Mouse (Mus musculus): ENCODE data around the gene Phip. TPM values are rescaled to one million over a fixed set of nuclear protein-coding genes. Genes with fewer than 3 reads are reported as not detected.

Gene Phip
- polyA plus RNA-seq, 1 experiment = 2.2 TPM

DNA sequence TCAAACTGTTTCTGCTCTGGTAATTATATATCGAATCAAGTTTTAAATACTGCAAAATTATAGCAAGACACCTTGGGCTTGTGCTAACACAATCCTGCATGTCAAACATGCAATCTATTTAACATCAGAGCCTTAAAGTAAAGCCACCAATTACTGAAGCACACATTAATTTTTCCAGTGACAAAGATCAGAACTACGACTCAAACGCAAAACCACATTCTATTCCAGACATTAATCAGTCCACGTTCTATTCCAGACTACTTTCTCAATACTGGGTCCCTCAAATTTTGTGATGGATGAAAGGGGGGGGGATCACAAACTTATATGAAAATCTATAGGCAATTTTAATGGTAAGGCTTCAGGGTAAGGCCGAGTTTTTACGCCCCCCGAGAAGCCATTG lies 68.1 kb downstream of the Phip start:
- H3K4me3 ChIP-seq = no peak overlapping the region
- no peak for TF ChIP-seq MYOD1 (IDR thresholded peaks at IDR 0.05; ENCODE audit: control insufficient read depth in 1 of 3, insufficient read length in 2 of 3, low read depth in 2 of 3)
- no peak for TF ChIP-seq SRF (IDR thresholded peaks at IDR 0.05; ENCODE audit: control insufficient read depth, insufficient read length, low read depth)
- TF ChIP-seq TCF3 (IDR thresholded peaks at IDR 0.05; ENCODE audit: insufficient read length, low read depth) = no peak
- no peak for TF ChIP-seq REST (IDR thresholded peaks at IDR 0.05; ENCODE audit: insufficient read depth, insufficient read length)
- no peak for TF ChIP-seq E2F4 (IDR thresholded peaks at IDR 0.05; ENCODE audit: insufficient read depth)
- TF ChIP-seq POLR2A (IDR thresholded peaks at IDR 0.05; ENCODE audit: insufficient read length, low read depth) = no peak
- TF ChIP-seq TCF12 (IDR thresholded peaks at IDR 0.05; ENCODE audit: insufficient read depth, poor library complexity, severe bottlenecking) = no peak
- TF ChIP-seq MYOG (IDR thresholded peaks at IDR 0.05; ENCODE audit: control insufficient read depth in 1 of 3, insufficient read depth in 1 of 3, insufficient read length in 2 of 3, low read depth in 2 of 3) = no peak
- H3K36me3 ChIP-seq (ENCODE audit: control insufficient read depth, insufficient read depth) = peaks cover 39% of the 10 kb centered on the region
- no peaks in the 10 kb centered on the region for H3K27me3 ChIP-seq (ENCODE audit: control insufficient read depth, insufficient read depth, insufficient read length)
- H3K4me2 ChIP-seq (ENCODE audit: low read depth) = no peak overlapping the region
- no peaks in the 10 kb centered on the region for H3K79me2 ChIP-seq (ENCODE audit: control insufficient read depth, insufficient read depth)
- H3ac ChIP-seq (ENCODE audit: control insufficient read depth, insufficient read length) = no peak overlapping the region

- Histone ChIP-seq H3K79me2 (ENCODE audit: control insufficient read depth, insufficient read depth) (no peaks in the 10 kb centered on the region), H3K27me3 (ENCODE audit: control insufficient read depth, insufficient read depth, insufficient read length) (no peaks in the 10 kb centered on the region), H3K4me2 (ENCODE audit: low read depth) (no peak overlapping the region), H3K36me3 (ENCODE audit: control insufficient read depth, insufficient read depth) (peaks cover 69% of the 10 kb centered on the region), H3ac (ENCODE audit: control insufficient read depth, insufficient read length) (no peak overlapping the region), H3K4me3 (no peak overlapping the region)
- TF ChIP-seq MYOG (IDR thresholded peaks at IDR 0.05; ENCODE audit: control insufficient read depth in 1 of 3, insufficient read depth in 1 of 3, insufficient read length in 2 of 3, low read depth in 2 of 3) = no peak
- no peak for TF ChIP-seq MAX (IDR thresholded peaks at IDR 0.05; ENCODE audit: low read depth)
- no peak for TF ChIP-seq REST (IDR thresholded peaks at IDR 0.05; ENCODE audit: insufficient read depth, insufficient read length)
- no peak for TF ChIP-seq USF1 (IDR thresholded peaks at IDR 0.05; ENCODE audit: low read depth)
- no peak for TF ChIP-seq SRF (IDR thresholded peaks at IDR 0.05; ENCODE audit: control insufficient read depth, insufficient read length, low read depth)
- no peak for TF ChIP-seq MYOD1 (IDR thresholded peaks at IDR 0.05; ENCODE audit: control insufficient read depth in 1 of 3, insufficient read length in 2 of 3, low read depth in 2 of 3)
- no peak for TF ChIP-seq TCF12 (IDR thresholded peaks at IDR 0.05; ENCODE audit: insufficient read depth, poor library complexity, severe bottlenecking)
- no peak for TF ChIP-seq TCF3 (IDR thresholded peaks at IDR 0.05; ENCODE audit: insufficient read length, low read depth)
- no peak for TF ChIP-seq CEBPB (IDR thresholded peaks at IDR 0.05; ENCODE audit: insufficient read depth, poor library complexity, severe bottlenecking)
- no peak for TF ChIP-seq POLR2A (IDR thresholded peaks at IDR 0.05; ENCODE audit: insufficient read length, low read depth)
- no peak for TF ChIP-seq POLR2AphosphoS2 (IDR thresholded peaks at IDR 0.05; ENCODE audit: insufficient read length, low read depth)
Observed at GRCm38 (mm10) chr9:82888645-82889044, 86.7 kb downstream of the Phip start.

DNA sequence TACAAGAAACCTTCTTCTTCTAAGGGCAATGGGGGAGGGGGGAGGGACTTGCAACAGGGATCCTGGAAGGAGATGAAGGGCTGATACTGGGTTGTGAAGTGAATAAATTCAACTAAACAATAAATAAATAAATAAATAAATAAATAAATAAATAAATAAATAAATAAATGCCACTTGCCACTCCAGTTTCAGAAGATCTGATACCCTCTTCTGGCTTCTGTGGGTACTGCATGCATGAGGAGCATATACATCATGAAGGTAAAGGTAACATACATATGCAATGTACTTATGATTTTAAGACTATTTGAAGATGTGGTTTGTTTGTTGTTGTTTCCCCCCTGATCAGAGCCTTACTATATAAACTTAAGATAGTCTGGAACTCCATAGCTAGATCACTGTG lies 91.1 kb downstream of the Phip start:
- Histone ChIP-seq H3K36me3 (ENCODE audit: control insufficient read depth, insufficient read depth) (peaks cover 61% of the 10 kb centered on the region), H3K4me2 (ENCODE audit: low read depth) (no peak overlapping the region), H3ac (ENCODE audit: control insufficient read depth, insufficient read length) (no peak overlapping the region), H3K79me2 (ENCODE audit: control insufficient read depth, insufficient read depth) (no peaks in the 10 kb centered on the region), H3K4me3 (no peak overlapping the region), H3K27me3 (ENCODE audit: control insufficient read depth, insufficient read depth, insufficient read length) (no peaks in the 10 kb centered on the region)
- TF ChIP-seq USF1 (IDR thresholded peaks at IDR 0.05; ENCODE audit: low read depth) = no peak
- no peak for TF ChIP-seq CEBPB (IDR thresholded peaks at IDR 0.05; ENCODE audit: insufficient read depth, poor library complexity, severe bottlenecking)
- TF ChIP-seq MYOD1 (IDR thresholded peaks at IDR 0.05; ENCODE audit: control insufficient read depth in 1 of 3, insufficient read length in 2 of 3, low read depth in 2 of 3) = no peak
- no peak for TF ChIP-seq MYOG (IDR thresholded peaks at IDR 0.05; ENCODE audit: control insufficient read depth in 1 of 3, insufficient read depth in 1 of 3, insufficient read length in 2 of 3, low read depth in 2 of 3)
- TF ChIP-seq POLR2A (IDR thresholded peaks at IDR 0.05; ENCODE audit: insufficient read length, low read depth) = no peak
- TF ChIP-seq SRF (IDR thresholded peaks at IDR 0.05; ENCODE audit: control insufficient read depth, insufficient read length, low read depth) = no peak
- no peak for TF ChIP-seq TCF12 (IDR thresholded peaks at IDR 0.05; ENCODE audit: insufficient read depth, poor library complexity, severe bottlenecking)
- TF ChIP-seq E2F4 (IDR thresholded peaks at IDR 0.05; ENCODE audit: insufficient read depth) = no peak
- TF ChIP-seq TCF3 (IDR thresholded peaks at IDR 0.05; ENCODE audit: insufficient read length, low read depth) = no peak
- no peak for TF ChIP-seq REST (IDR thresholded peaks at IDR 0.05; ENCODE audit: insufficient read depth, insufficient read length)
- TF ChIP-seq POLR2AphosphoS2 (IDR thresholded peaks at IDR 0.05; ENCODE audit: insufficient read length, low read depth) = no peak
- TF ChIP-seq MAX (IDR thresholded peaks at IDR 0.05; ENCODE audit: low read depth) = no peak

- Histone ChIP-seq H3ac (ENCODE audit: control insufficient read depth, insufficient read length) (no peak overlapping the region), H3K79me2 (ENCODE audit: control insufficient read depth, insufficient read depth) (no peaks in the 10 kb centered on the region), H3K4me2 (ENCODE audit: low read depth) (no peak overlapping the region), H3K36me3 (ENCODE audit: control insufficient read depth, insufficient read depth) (peaks cover 64% of the 10 kb centered on the region), H3K4me3 (no peak overlapping the region), H3K27me3 (ENCODE audit: control insufficient read depth, insufficient read depth, insufficient read length) (no peaks in the 10 kb centered on the region)
- TF ChIP-seq TCF3 (IDR thresholded peaks at IDR 0.05; ENCODE audit: insufficient read length, low read depth) (no peak), MYOG (IDR thresholded peaks at IDR 0.05; ENCODE audit: control insufficient read depth in 1 of 3, insufficient read depth in 1 of 3, insufficient read length in 2 of 3, low read depth in 2 of 3) (no peak), POLR2AphosphoS2 (IDR thresholded peaks at IDR 0.05; ENCODE audit: insufficient read length, low read depth) (no peak), USF1 (IDR thresholded peaks at IDR 0.05; ENCODE audit: low read depth) (no peak), POLR2A (IDR thresholded peaks at IDR 0.05; ENCODE audit: insufficient read length, low read depth) (no peak), TCF12 (IDR thresholded peaks at IDR 0.05; ENCODE audit: insufficient read depth, poor library complexity, severe bottlenecking) (no peak)
Observed at GRCm38 (mm10) chr9:82877078-82877477, 98.2 kb downstream of the Phip start.

GRCm38 (mm10) chr9:82867698-82868097 lies 107.6 kb downstream of the Phip start:
- Histone ChIP-seq H3K4me2 (ENCODE audit: low read depth) (no peak overlapping the region), H3K27me3 (ENCODE audit: control insufficient read depth, insufficient read depth, insufficient read length) (no peaks in the 10 kb centered on the region), H3K4me3 (no peak overlapping the region), H3K79me2 (ENCODE audit: control insufficient read depth, insufficient read depth) (no peaks in the 10 kb centered on the region), H3K36me3 (ENCODE audit: control insufficient read depth, insufficient read depth) (peaks cover 39% of the 10 kb centered on the region), H3ac (ENCODE audit: control insufficient read depth, insufficient read length) (no peak overlapping the region)
- TF ChIP-seq MAX (IDR thresholded peaks at IDR 0.05; ENCODE audit: low read depth) (no peak), SRF (IDR thresholded peaks at IDR 0.05; ENCODE audit: control insufficient read depth, insufficient read length, low read depth) (no peak), POLR2AphosphoS2 (IDR thresholded peaks at IDR 0.05; ENCODE audit: insufficient read length, low read depth) (no peak), TCF3 (IDR thresholded peaks at IDR 0.05; ENCODE audit: insufficient read length, low read depth) (no peak), MYOD1 (IDR thresholded peaks at IDR 0.05; ENCODE audit: control insufficient read depth in 1 of 3, insufficient read length in 2 of 3, low read depth in 2 of 3) (no peak), REST (IDR thresholded peaks at IDR 0.05; ENCODE audit: insufficient read depth, insufficient read length) (no peak), POLR2A (IDR thresholded peaks at IDR 0.05; ENCODE audit: insufficient read length, low read depth) (no peak), USF1 (IDR thresholded peaks at IDR 0.05; ENCODE audit: low read depth) (no peak), CEBPB (IDR thresholded peaks at IDR 0.05; ENCODE audit: insufficient read depth, poor library complexity, severe bottlenecking) (no peak), MYOG (IDR thresholded peaks at IDR 0.05; ENCODE audit: control insufficient read depth in 1 of 3, insufficient read depth in 1 of 3, insufficient read length in 2 of 3, low read depth in 2 of 3) (no peak), TCF12 (IDR thresholded peaks at IDR 0.05; ENCODE audit: insufficient read depth, poor library complexity, severe bottlenecking) (no peak), E2F4 (IDR thresholded peaks at IDR 0.05; ENCODE audit: insufficient read depth) (no peak)
